Mouse (Mus musculus) retina, adult 2 months (tissue): ENCODE results near the gene Auts2.
A peak's percentile ranks its signal among the peaks of the same experiment; 100 is the strongest.

Experiments
- DNase-seq: peaks from one replicate; pipeline ENCODE4 v3.0.0-alpha.2; 2012; ENCODE audit warnings: low read depth, low spot score

The Auts2 gene

GRCm38 (mm10) chr5:132182077-132182476 lies 361.1 kb downstream of the Auts2 start:
- DNase-seq: no peak

GRCm38 (mm10) chr5:132170010-132170409 lies 373.1 kb downstream of the Auts2 start:
- no peak for DNase-seq

- DNase-seq: no peak
Observed at GRCm38 (mm10) chr5:132168805-132169204, 374.3 kb downstream of the Auts2 start.

GRCm38 (mm10) chr5:132168224-132168623 lies 374.9 kb downstream of the Auts2 start:
- DNase-seq: no peak

- DNase-seq: no peak
Observed at GRCm38 (mm10) chr5:132166559-132166958, 376.6 kb downstream of the Auts2 start.

- DNase-seq: no peak
Observed at GRCm38 (mm10) chr5:132163960-132164359, 379.2 kb downstream of the Auts2 start.

- DNase-seq: no peak
Observed at GRCm38 (mm10) chr5:132162206-132162533, 381.0 kb downstream of the Auts2 start.

- no peak for DNase-seq
Observed at GRCm38 (mm10) chr5:132161338-132162205, 381.6 kb downstream of the Auts2 start.

GRCm38 (mm10) chr5:132144181-132144580 lies 399.0 kb downstream of the Auts2 start:
- no peak for DNase-seq

- DNase-seq: no peak
Observed at GRCm38 (mm10) chr5:132140816-132141215, 402.3 kb downstream of the Auts2 start.

GRCm38 (mm10) chr5:132135941-132136663 lies 407.0 kb downstream of the Auts2 start:
- no peak for DNase-seq

- DNase-seq: no peak
Observed at GRCm38 (mm10) chr5:132131948-132132347, 411.2 kb downstream of the Auts2 start.

- DNase-seq: no peak
Observed at GRCm38 (mm10) chr5:132130577-132130976, 412.6 kb downstream of the Auts2 start.

- DNase-seq: no peak
Observed at GRCm38 (mm10) chr5:132126626-132127025, 416.5 kb downstream of the Auts2 start.

GRCm38 (mm10) chr5:132115631-132116030 lies 427.5 kb downstream of the Auts2 start:
- DNase-seq: peak; percentile 20

- no peak for DNase-seq
Observed at GRCm38 (mm10) chr5:132114561-132115301, 428.4 kb downstream of the Auts2 start.

GRCm38 (mm10) chr5:132113480-132113879 lies 429.7 kb downstream of the Auts2 start:
- DNase-seq: no peak

- DNase-seq: no peak
Observed at GRCm38 (mm10) chr5:132112666-132113065, 430.5 kb downstream of the Auts2 start.

GRCm38 (mm10) chr5:132102426-132102825 lies 440.7 kb downstream of the Auts2 start:
- DNase-seq: no peak

- DNase-seq: no peak
Observed at GRCm38 (mm10) chr5:132098461-132098860, 444.7 kb downstream of the Auts2 start.

GRCm38 (mm10) chr5:132092721-132093120 lies 450.4 kb downstream of the Auts2 start:
- no peak for DNase-seq
